Mouse (Mus musculus) liver, adult 2 months (tissue): ENCODE measurements around the gene Rsl1.
"Not testable (repeated sequence)": the region's sequence is repeated elsewhere in the genome, so short reads cannot be mapped to it uniquely, and the experiment has no call there.

Source experiments
- CTCF ChIP-seq: fragments of 200-500 bp; IDR thresholded peaks from 2 replicates; pipeline ENCODE4 v1.5.1; 2011; ENCODE audit warnings: low read depth, low read length, control low read depth
- POLR2A ChIP-seq: fragments of 200-500 bp; IDR thresholded peaks from 2 replicates; pipeline ENCODE4 v1.6.1; 2011; ENCODE audit warnings: low read length, control low read depth; ENCODE audit not compliant: insufficient read depth; ENCODE audit errors: extremely low read depth

GRCm38 (mm10) chr13:67166122-67166521, 6.9 kb upstream of the Rsl1 start:
- not testable (repeated sequence) for TF ChIP-seq CTCF, POLR2A
